Mouse (Mus musculus): ENCODE data around the gene Slc39a2.
A peak's percentile ranks its signal among the peaks of the same experiment; 100 is the strongest.
"Not testable (repeated sequence)": the region's sequence is repeated elsewhere in the genome, so short reads cannot be mapped to it uniquely, and the experiment has no call there.

The Slc39a2 gene

GRCm38 (mm10) chr14:51902806-51903710 is 10.4 kb downstream of the Slc39a2 start:
- peak; percentile 85 for DNase-seq (ENCODE audit: low spot score)

- peak; percentile 50 for DNase-seq (ENCODE audit: low spot score)
Observed at GRCm38 (mm10) chr14:51903782-51904181, 11.1 kb downstream of the Slc39a2 start.

GRCm38 (mm10) chr14:51904706-51905105 is 12.0 kb downstream of the Slc39a2 start:
- no peak for DNase-seq (ENCODE audit: low spot score)

GRCm38 (mm10) chr14:51906102-51906501 is 13.4 kb downstream of the Slc39a2 start:
- DNase-seq (ENCODE audit: low spot score), result no peak

GRCm38 (mm10) chr14:51911301-51911700 is 18.6 kb downstream of the Slc39a2 start:
- DNase-seq (ENCODE audit: low spot score), result no peak

GRCm38 (mm10) chr14:51912391-51913061 is 19.8 kb downstream of the Slc39a2 start:
- no peak for DNase-seq (ENCODE audit: low spot score)

GRCm38 (mm10) chr14:51913062-51913959 is 20.6 kb downstream of the Slc39a2 start:
- DNase-seq (ENCODE audit: low spot score), result peak; percentile 93

GRCm38 (mm10) chr14:51913960-51914762 is 21.5 kb downstream of the Slc39a2 start, which contains the start of gene Ndrg2:
Gene Ndrg2 (minus strand): TSS chr14:51914158.
- peak; percentile 86 for DNase-seq (ENCODE audit: low spot score)

GRCm38 (mm10) chr14:51915030-51915429 is 22.3 kb downstream of the Slc39a2 start:
- no peak for DNase-seq (ENCODE audit: low spot score)

GRCm38 (mm10) chr14:51916539-51916938 is 23.9 kb downstream of the Slc39a2 start:
- no peak for DNase-seq (ENCODE audit: low spot score)

- DNase-seq (ENCODE audit: low spot score), result no peak
Observed at GRCm38 (mm10) chr14:51918125-51918524, 25.4 kb downstream of the Slc39a2 start, which contains the start of gene Tppp2. Gene Tppp2 (plus strand): TSS chr14:51918425.

GRCm38 (mm10) chr14:51918966-51919365 is 26.3 kb downstream of the Slc39a2 start:
- DNase-seq (ENCODE audit: low spot score), result no peak

GRCm38 (mm10) chr14:51921759-51922570 is 29.3 kb downstream of the Slc39a2 start:
- peak; percentile 68 for DNase-seq (ENCODE audit: low spot score)

GRCm38 (mm10) chr14:51922571-51922865 is 29.8 kb downstream of the Slc39a2 start, which contains the start of gene Rnase13:
Gene Rnase13 (minus strand): TSS chr14:51922773.
- DNase-seq (ENCODE audit: low spot score), result no peak

- DNase-seq (ENCODE audit: low spot score), result no peak
Observed at GRCm38 (mm10) chr14:51922910-51923309, 30.2 kb downstream of the Slc39a2 start.

GRCm38 (mm10) chr14:51923492-51923891 is 30.8 kb downstream of the Slc39a2 start:
- peak; percentile 70 for DNase-seq (ENCODE audit: low spot score)

- not testable (repeated sequence) for DNase-seq (ENCODE audit: low spot score)
Observed at GRCm38 (mm10) chr14:51926930-51927329, 34.2 kb downstream of the Slc39a2 start.

- peak; percentile 69 for DNase-seq (ENCODE audit: low spot score)
Observed at GRCm38 (mm10) chr14:51929309-51929943, 36.7 kb downstream of the Slc39a2 start.

GRCm38 (mm10) chr14:51929968-51930367 is 37.3 kb downstream of the Slc39a2 start:
- no peak for DNase-seq (ENCODE audit: low spot score)

- peak; percentile 80 for DNase-seq (ENCODE audit: low spot score)
Observed at GRCm38 (mm10) chr14:51930824-51931223, 38.1 kb downstream of the Slc39a2 start.

All from urinary bladder, postnatal 14 days (tissue).